Mouse (Mus musculus) heart, embryonic 10.5 days (tissue): ENCODE results near the gene Frmpd3. TPM values are rescaled to one million over a fixed set of nuclear protein-coding genes. Genes with fewer than 3 reads are reported as not detected.

Experiments used
- DNase-seq: peaks from one replicate; pipeline ENCODE4 v3.0.0-alpha.2; 2017; ENCODE audit warnings: low spot score
- H3K27ac ChIP-seq: fragments of 300-500 bp; sonication (generic); 2 replicates; pipeline ENCODE4 v1.5.1; 2016; ENCODE audit warnings: mild to moderate bottlenecking
- H3K27me3 ChIP-seq: fragments of 300-500 bp; sonication (generic); 2 replicates; pipeline ENCODE4 v1.6.1; 2016; ENCODE audit warnings: mild to moderate bottlenecking; ENCODE audit not compliant: poor library complexity, insufficient read depth, severe bottlenecking
- H3K36me3 ChIP-seq: fragments of 300-500 bp; sonication (generic); 2 replicates; pipeline ENCODE4 v1.6.1; 2016; ENCODE audit warnings: mild to moderate bottlenecking, moderate library complexity
- H3K4me1 ChIP-seq: fragments of 300-500 bp; sonication (generic); 2 replicates; pipeline ENCODE4 v1.6.1; 2016; ENCODE audit warnings: mild to moderate bottlenecking
- H3K4me3 ChIP-seq: fragments of 300-500 bp; sonication (generic); 2 replicates; pipeline ENCODE4 v1.5.1; 2016; ENCODE audit warnings: mild to moderate bottlenecking, moderate library complexity
- H3K9me3 ChIP-seq: fragments of 300-500 bp; sonication (generic); 2 replicates; pipeline ENCODE4 v1.6.1; 2016; ENCODE audit warnings: mild to moderate bottlenecking, moderate library complexity
- WGBS: fragments of 180-500 bp; shearing (Covaris S2); methylation state at CpG from one replicate; pipeline ENCODE4 v1.1.7; 2016; 5-methylcytosine and 5-hydroxymethylcytosine counted together
- polyA plus RNA-seq: library from polyadenylated mRNA; unstranded; fragments of >200 nt; fragmentation: Nextera tagmentation; extraction: Ambion mirVana; gene quantifications from 2 replicates; pipeline ENCODE4 v1.2.1, GENCODE M21; 2016

Gene Frmpd3
- polyA plus RNA-seq, 1 experiment from 2014 or later = 0.13 TPM

- H3K4me1 ChIP-seq = no peaks in the 10 kb centered on the region
- peaks cover 32% of the 10 kb centered on the region; the same call in 1 of the 2 replicates for H3K27me3 ChIP-seq
- WGBS = 75% methylated on average over 4 of the region's 4 CpGs
- no peak for DNase-seq
- no peaks in the 10 kb centered on the region for H3K9me3 ChIP-seq
- H3K4me3 ChIP-seq = no peak overlapping the region
- no peaks in the 10 kb centered on the region for H3K36me3 ChIP-seq
- H3K27ac ChIP-seq = no peak overlapping the region
Measured at GRCm38 (mm10) chrX:140418467-140418866, 76.4 kb downstream of the Frmpd3 start.

- Histone ChIP-seq H3K4me3 (no peak overlapping the region), H3K4me1 (no peaks in the 10 kb centered on the region), H3K9me3 (no peaks in the 10 kb centered on the region), H3K27me3 (peaks cover 16% of the 10 kb centered on the region; the same call in 1 of the 2 replicates), H3K36me3 (no peaks in the 10 kb centered on the region), H3K27ac (no peak overlapping the region)
- DNase-seq = no peak
- WGBS = 62% methylated on average over 4 of the region's 4 CpGs
Measured at GRCm38 (mm10) chrX:140427124-140427523, 85.1 kb downstream of the Frmpd3 start.

DNA sequence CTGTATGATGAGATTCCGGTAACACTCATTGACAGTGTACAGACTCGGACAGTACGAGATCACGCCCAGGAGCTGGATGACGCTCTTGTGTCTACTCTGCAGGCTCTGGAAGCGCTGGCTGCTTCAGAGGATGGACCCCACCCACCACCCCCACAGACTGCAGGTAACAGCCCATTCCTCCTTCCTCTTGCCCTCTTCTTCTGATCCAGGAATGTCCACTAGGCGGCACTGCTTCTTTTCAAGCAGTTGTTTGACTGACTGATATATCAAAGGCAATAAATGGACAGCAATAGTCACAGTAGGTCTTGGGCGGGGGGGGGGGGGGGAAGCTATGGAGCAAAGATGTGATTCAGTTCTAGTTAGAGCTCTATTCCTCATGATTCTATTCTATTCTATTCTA, 86.2 kb downstream of the Frmpd3 start:
- H3K36me3 ChIP-seq = no peaks in the 10 kb centered on the region
- H3K4me1 ChIP-seq = 0 out of 2 replicates have a peak, but pooled peaks cover 3% of the 10 kb centered on the region
- peaks cover 27% of the 10 kb centered on the region for H3K27me3 ChIP-seq
- no peak for DNase-seq
- H3K4me3 ChIP-seq = no peak overlapping the region
- no peak overlapping the region for H3K27ac ChIP-seq
- H3K9me3 ChIP-seq = no peaks in the 10 kb centered on the region
- 53% methylated on average over 7 of the region's 8 CpGs for WGBS

DNA sequence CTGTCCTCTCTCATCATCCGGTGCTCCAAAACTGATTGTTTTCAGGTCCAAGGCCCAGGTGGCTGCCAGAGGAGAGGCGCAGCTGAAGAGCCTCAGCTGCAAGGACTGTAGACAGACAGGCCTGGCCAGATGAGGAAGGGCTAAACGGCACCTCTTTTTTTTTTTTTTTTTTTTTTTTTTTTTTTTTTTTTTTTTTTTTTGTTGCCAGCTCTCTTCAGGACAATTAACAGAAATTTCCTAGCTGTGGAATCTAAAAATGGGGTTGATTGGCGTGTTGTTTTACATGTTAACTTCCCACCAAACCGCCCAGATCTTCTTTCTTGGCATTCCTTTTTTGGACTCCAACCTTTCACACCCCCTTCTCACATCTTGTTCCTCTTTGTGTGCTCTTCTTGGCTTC, 87.9 kb downstream of the Frmpd3 start:
- no peaks in the 10 kb centered on the region for H3K9me3 ChIP-seq
- WGBS = 75% methylated on average over 5 of the region's 5 CpGs
- H3K27me3 ChIP-seq = peaks cover 35% of the 10 kb centered on the region
- no peak overlapping the region for H3K4me3 ChIP-seq
- H3K27ac ChIP-seq = no peak overlapping the region
- H3K36me3 ChIP-seq = no peaks in the 10 kb centered on the region
- H3K4me1 ChIP-seq = 0 out of 2 replicates have a peak, but pooled peaks cover 3% of the 10 kb centered on the region
- DNase-seq = no peak

DNA sequence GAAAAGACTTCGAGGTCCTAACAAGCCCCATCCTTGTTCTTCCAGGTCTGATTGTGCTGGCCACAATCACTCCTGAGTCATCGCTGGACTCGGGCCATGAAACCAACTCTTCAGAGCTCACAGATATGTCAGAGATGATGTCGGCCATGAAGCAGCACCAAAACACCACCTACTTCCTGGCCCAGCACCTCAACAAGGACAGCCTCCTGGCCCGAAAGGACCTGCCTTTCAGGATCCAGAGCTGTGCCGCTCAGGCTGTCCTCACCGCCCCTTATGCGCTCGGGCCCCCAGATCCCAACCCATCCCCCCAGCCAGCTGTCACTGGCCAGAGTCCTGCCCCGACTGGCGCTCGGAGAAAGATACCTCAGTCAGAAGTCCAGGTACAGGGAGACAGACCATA, 88.4 kb downstream of the Frmpd3 start:
- H3K27me3 ChIP-seq = peaks cover 35% of the 10 kb centered on the region
- 0 out of 2 replicates have a peak, but pooled peaks cover 3% of the 10 kb centered on the region for H3K4me1 ChIP-seq
- no peak overlapping the region for H3K4me3 ChIP-seq
- no peak for DNase-seq
- no peaks in the 10 kb centered on the region for H3K36me3 ChIP-seq
- 70% methylated on average over 12 of the region's 12 CpGs for WGBS
- no peak overlapping the region for H3K27ac ChIP-seq
- H3K9me3 ChIP-seq = no peaks in the 10 kb centered on the region

DNA sequence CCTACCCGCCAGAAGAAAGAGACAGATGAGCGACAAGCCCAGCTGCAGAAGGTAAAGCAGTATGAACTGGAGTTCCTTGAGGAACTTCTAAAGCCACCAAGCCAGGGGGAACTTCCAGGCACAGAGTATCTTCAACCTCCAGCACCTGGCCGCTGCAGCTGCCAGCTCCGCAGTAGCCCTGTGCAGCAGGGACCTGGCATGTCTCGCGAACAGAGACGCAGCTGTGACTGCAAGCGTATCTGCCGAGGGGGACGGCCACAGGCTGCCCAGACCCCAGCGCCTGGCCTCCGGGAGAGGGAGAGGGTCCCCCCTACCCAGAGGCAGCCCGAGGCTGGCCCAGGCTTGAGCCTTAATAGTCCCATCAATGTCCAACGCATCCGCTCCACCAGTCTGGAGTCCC, 89.9 kb downstream of the Frmpd3 start:
- H3K27me3 ChIP-seq = peaks cover 42% of the 10 kb centered on the region
- no peaks in the 10 kb centered on the region for H3K9me3 ChIP-seq
- 73% methylated on average over 15 of the region's 15 CpGs for WGBS
- H3K36me3 ChIP-seq = no peaks in the 10 kb centered on the region
- no peak for DNase-seq
- H3K4me1 ChIP-seq = 0 out of 2 replicates have a peak, but pooled peaks cover 3% of the 10 kb centered on the region
- H3K27ac ChIP-seq = no peak overlapping the region
- no peak overlapping the region for H3K4me3 ChIP-seq

- DNase-seq = no peak
- H3K27ac ChIP-seq = no peak overlapping the region
- 84% methylated on average over 11 of the region's 11 CpGs for WGBS
- no peak overlapping the region for H3K4me3 ChIP-seq
- no peaks in the 10 kb centered on the region for H3K9me3 ChIP-seq
- H3K36me3 ChIP-seq = no peaks in the 10 kb centered on the region
- 0 out of 2 replicates have a peak, but pooled peaks cover 3% of the 10 kb centered on the region for H3K4me1 ChIP-seq
- peaks cover 44% of the 10 kb centered on the region for H3K27me3 ChIP-seq
Measured at GRCm38 (mm10) chrX:140432786-140433185, 90.7 kb downstream of the Frmpd3 start.

- H3K36me3 ChIP-seq = no peaks in the 10 kb centered on the region
- peaks cover 28% of the 10 kb centered on the region for H3K27me3 ChIP-seq
- H3K4me3 ChIP-seq = no peak overlapping the region
- no peak for DNase-seq
- H3K9me3 ChIP-seq = no peaks in the 10 kb centered on the region
- no peaks in the 10 kb centered on the region for H3K4me1 ChIP-seq
- no peak overlapping the region for H3K27ac ChIP-seq
Measured at GRCm38 (mm10) chrX:140437906-140438305, 95.8 kb downstream of the Frmpd3 start.

- H3K4me1 ChIP-seq = no peaks in the 10 kb centered on the region
- H3K36me3 ChIP-seq = no peaks in the 10 kb centered on the region
- no peaks in the 10 kb centered on the region for H3K9me3 ChIP-seq
- H3K27ac ChIP-seq = no peak overlapping the region
- H3K4me3 ChIP-seq = no peak overlapping the region
- DNase-seq = no peak
- 76% methylated on average over 13 of the region's 13 CpGs for whole genome bisulfite sequencing
- H3K27me3 ChIP-seq = no peaks in the 10 kb centered on the region
Measured at GRCm38 (mm10) chrX:140445551-140445950, 103.5 kb downstream of the Frmpd3 start.

GRCm38 (mm10) chrX:140450071-140450470, 108.0 kb downstream of the Frmpd3 start:
- Histone ChIP-seq H3K4me3 (no peak overlapping the region), H3K27me3 (no peaks in the 10 kb centered on the region), H3K4me1 (no peaks in the 10 kb centered on the region), H3K9me3 (no peaks in the 10 kb centered on the region), H3K36me3 (no peaks in the 10 kb centered on the region), H3K27ac (no peak overlapping the region)
- no peak for DNase-seq
- 73% methylated on average over 3 of the region's 3 CpGs for WGBS

GRCm38 (mm10) chrX:140456279-140456731, 114.2 kb downstream of the Frmpd3 start, which contains the start of gene Prps1:
Gene Prps1 (plus strand): TSS chrX:140456613.
- 19% methylated on average over 26 of the region's 26 CpGs for WGBS
- H3K27me3 ChIP-seq = peaks cover 9% of the 10 kb centered on the region; the same call in 1 of the 2 replicates
- peak; percentile 94 for DNase-seq
- H3K36me3 ChIP-seq = no peaks in the 10 kb centered on the region
- peak within 1 kb of the TSS; percentile 83 for H3K27ac ChIP-seq
- no peaks in the 10 kb centered on the region for H3K4me1 ChIP-seq
- no peaks in the 10 kb centered on the region for H3K9me3 ChIP-seq
- H3K4me3 ChIP-seq = peak within 1 kb of the TSS; percentile 66

DNA sequence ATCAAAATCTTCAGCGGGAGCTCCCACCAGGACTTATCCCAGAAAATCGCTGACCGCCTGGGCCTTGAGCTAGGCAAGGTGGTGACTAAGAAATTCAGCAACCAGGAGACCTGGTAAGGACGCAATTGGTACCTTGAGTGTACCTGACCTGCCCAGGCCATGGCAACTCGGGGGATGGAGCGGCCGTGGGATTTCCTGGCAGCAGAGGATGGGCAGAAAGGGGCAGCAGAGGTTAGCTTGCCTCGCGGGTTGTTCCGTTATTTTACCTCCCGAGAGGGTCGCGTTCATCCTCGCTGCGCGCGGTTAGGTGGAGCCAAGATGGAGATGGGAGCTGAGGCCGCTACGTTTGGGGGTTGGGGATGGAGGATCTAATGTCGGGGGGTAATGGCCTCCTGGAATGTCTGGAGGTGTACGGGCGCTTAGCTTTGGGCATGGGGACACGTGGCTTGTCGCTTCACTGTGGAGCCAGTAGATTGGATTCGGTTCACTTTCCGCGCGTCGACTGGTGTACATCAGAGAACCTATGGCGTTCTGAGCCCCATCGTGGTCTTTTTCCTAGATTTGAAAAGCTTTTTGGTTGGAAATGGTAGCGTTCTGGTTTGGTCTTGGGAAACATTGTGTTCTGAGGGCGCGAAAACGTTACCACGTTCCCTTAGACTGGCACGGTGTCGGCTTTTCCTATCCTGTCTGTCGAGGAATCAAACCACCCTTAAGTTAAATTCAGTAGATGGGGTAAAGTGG, 114.9 kb downstream of the Frmpd3 start:
- peaks cover 9% of the 10 kb centered on the region; the same call in 1 of the 2 replicates for H3K27me3 ChIP-seq
- H3K4me3 ChIP-seq = peak overlapping the region; percentile 66
- no peaks in the 10 kb centered on the region for H3K4me1 ChIP-seq
- WGBS = 23% methylated on average over 39 of the region's 39 CpGs
- H3K36me3 ChIP-seq = no peaks in the 10 kb centered on the region
- DNase-seq = no peak
- H3K9me3 ChIP-seq = no peaks in the 10 kb centered on the region
- peak overlapping the region; percentile 83 for H3K27ac ChIP-seq

GRCm38 (mm10) chrX:140457502-140457901, 115.4 kb downstream of the Frmpd3 start:
- WGBS = 18% methylated on average over 12 of the region's 12 CpGs
- Histone ChIP-seq H3K9me3 (no peaks in the 10 kb centered on the region), H3K36me3 (no peaks in the 10 kb centered on the region), H3K4me1 (no peaks in the 10 kb centered on the region), H3K27ac (peak overlapping the region; percentile 83; the same call in 1 of the 2 replicates), H3K27me3 (peaks cover 9% of the 10 kb centered on the region; the same call in 1 of the 2 replicates), H3K4me3 (peak overlapping the region; percentile 66)
- no peak for DNase-seq
